Mouse (Mus musculus): Measurements from ENCODE around the gene Fgfr1op.
"Not testable (repeated sequence)": the region's sequence is repeated elsewhere in the genome, so short reads cannot be mapped to it uniquely, and the experiment has no call there.

DNA sequence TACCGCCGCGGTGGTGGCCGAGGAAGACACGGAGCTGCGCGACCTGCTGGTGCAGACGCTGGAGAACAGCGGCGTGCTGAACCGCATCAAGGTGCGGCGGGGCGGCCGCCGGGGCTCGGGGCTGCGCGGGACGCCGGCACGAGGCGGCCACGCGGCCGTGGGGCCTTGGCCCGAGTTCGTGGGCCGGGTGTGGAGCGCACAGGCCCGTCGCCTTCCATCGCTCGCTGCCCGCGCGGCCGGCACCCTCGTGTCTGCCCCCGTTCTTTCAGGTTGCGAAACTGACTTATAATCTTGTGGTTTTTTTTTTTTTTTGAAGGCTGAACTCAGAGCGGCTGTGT, 276 bp downstream of the Fgfr1op start:
- not testable (repeated sequence) for TF ChIP-seq CTCF (IDR thresholded peaks at IDR 0.05; ENCODE audit: low read depth, low read length); GATA2 (IDR thresholded peaks at IDR 0.05; ENCODE audit: borderline replicate concordance, low read depth, low read length); GATA1 (IDR thresholded peaks at IDR 0.05; ENCODE audit: borderline replicate concordance, low read length); TAL1 (conservative IDR thresholded peaks at IDR 0.05; ENCODE audit: low read depth, low read length)

Data from G1E (cell line).